In the genomic region with DNA sequence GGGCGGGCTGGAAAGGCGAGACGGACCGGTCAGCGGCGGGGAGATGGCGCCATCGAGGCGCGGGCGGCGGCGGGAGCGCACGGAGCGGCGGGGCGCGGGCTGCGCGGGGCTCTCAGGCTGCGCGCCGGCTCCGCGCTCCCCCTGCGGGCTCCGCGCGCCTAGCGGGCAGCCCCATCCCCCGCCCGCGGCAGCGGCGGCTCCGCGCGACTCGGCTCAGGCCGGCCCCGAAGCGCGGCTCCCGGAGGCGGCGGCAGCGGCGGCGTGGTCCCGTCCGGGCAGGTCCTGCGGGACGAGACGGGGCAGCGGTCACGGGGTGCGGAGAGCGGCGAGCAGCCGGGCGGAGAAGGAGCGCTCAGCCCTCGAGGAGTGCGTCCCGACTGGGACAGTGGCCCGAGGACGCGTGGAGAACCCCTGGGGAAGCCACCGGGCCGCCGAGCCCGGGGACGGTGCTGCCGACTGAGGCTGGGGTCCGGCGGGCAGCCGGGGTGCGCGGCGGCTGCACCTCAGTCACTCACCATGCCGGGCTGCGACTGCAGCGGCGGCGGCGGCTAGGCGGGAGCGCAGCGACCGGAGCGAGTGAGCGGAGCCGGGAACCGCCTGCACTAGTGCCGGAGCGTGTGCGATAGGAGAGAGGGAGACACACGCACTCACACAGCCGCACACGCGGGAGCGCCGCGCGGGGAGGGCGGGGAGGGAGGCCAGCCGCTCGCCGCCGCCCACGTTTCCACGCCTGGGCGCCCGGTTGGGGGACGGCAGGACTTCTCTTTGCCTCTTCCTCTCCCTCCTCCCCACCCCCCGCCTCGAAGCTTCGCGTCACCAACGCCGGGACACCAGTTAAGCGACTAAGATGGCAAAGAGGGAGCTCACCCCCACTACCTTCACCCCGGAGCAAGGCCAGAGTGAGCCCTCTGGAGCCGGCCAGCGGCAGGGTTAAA, we compare ENCODE assay signal across 9 mouse cellular contexts. TPM values are rescaled to one million over a fixed set of nuclear protein-coding genes. Genes with fewer than 3 reads are reported as not detected.
DNase-seq lines count a peak whose midpoint lies in the region; ATAC-seq and TF ChIP-seq lines count a peak whose summit lies in the region.
"Had no signal": no experiment of that assay in that cellular context is flagged by ENCODE, and none has a peak within 500 bp of the region (broad histone marks: within the 10 kb centered on the region; RNA-seq: fewer than 3 reads in every experiment).

No protein-coding gene starts in this region.

- WGBS in cerebellum, adult 2 months = 3% methylated on average over 107 of the region's 126 CpGs
- under 1% methylated on average over 79 of the region's 126 CpGs for WGBS in embryonic facial prominence, embryonic 12.5 days
- under 1% methylated on average over 53 of the region's 126 CpGs for WGBS in hindbrain, embryonic 12.5 days
- under 1% methylated on average over 67 of the region's 126 CpGs for WGBS in midbrain, postnatal 0 days

- no peaks in the 10 kb centered on the region for H3K4me1 ChIP-seq in cerebellum, adult 2 months (ENCODE audit: control insufficient read depth, insufficient read depth, low read length)
- peaks cover 9% of the 10 kb centered on the region; the same call in 1 of the 2 replicates for H3K4me1 ChIP-seq in embryonic facial prominence, embryonic 12.5 days
- H3K4me1 ChIP-seq in hindbrain, embryonic 12.5 days = peaks cover 19% of the 10 kb centered on the region
- peaks cover 10% of the 10 kb centered on the region; the same call in 1 of the 2 replicates for H3K4me1 ChIP-seq in midbrain, postnatal 0 days (ENCODE audit: insufficient read depth, low read length)

- peaks cover 7% of the 10 kb centered on the region; the same call in 1 of the 2 replicates for H3K27me3 ChIP-seq in cerebellum, adult 2 months (ENCODE audit: control insufficient read depth, insufficient read depth, low read length)
- peaks cover 83% of the 10 kb centered on the region for H3K27me3 ChIP-seq in embryonic facial prominence, embryonic 12.5 days
- peaks cover 64% of the 10 kb centered on the region for H3K27me3 ChIP-seq in hindbrain, embryonic 12.5 days
- peaks cover 18% of the 10 kb centered on the region for H3K27me3 ChIP-seq in midbrain, postnatal 0 days (ENCODE audit: insufficient read depth, low read length)

- no peaks in the 10 kb centered on the region for H3K36me3 ChIP-seq in embryonic facial prominence, embryonic 12.5 days
- no peaks in the 10 kb centered on the region for H3K36me3 ChIP-seq in hindbrain, embryonic 12.5 days
- H3K36me3 ChIP-seq in midbrain, postnatal 0 days (ENCODE audit: insufficient read depth, low read length) = no peaks in the 10 kb centered on the region

- H3K9ac ChIP-seq in embryonic facial prominence, embryonic 12.5 days = peak overlapping the region; percentile 28
- H3K9ac ChIP-seq in hindbrain, embryonic 12.5 days = peak overlapping the region; percentile 71
- H3K9ac ChIP-seq in midbrain, postnatal 0 days (replicated peaks; ENCODE audit: low read length, poor library complexity, severe bottlenecking) = peak overlapping the region; percentile 65

- peak overlapping the region; percentile 83 for H3K4me2 ChIP-seq in embryonic facial prominence, embryonic 12.5 days (replicated peaks)
- peak overlapping the region; percentile 91 for H3K4me2 ChIP-seq in hindbrain, embryonic 12.5 days (replicated peaks)
- peak overlapping the region; percentile 82 for H3K4me2 ChIP-seq in midbrain, postnatal 0 days (ENCODE audit: low read depth, low read length, poor library complexity, severe bottlenecking)

- no peaks in the 10 kb centered on the region for H3K9me3 ChIP-seq in embryonic facial prominence, embryonic 12.5 days
- H3K9me3 ChIP-seq in hindbrain, embryonic 12.5 days (replicated peaks) = no peaks in the 10 kb centered on the region
- H3K9me3 ChIP-seq in midbrain, postnatal 0 days (ENCODE audit: low read length) = no peaks in the 10 kb centered on the region

- TF ChIP-seq CTCF in cerebellum, adult 2 months (IDR thresholded peaks at IDR 0.05; ENCODE audit: borderline replicate concordance, insufficient read depth, low read depth, low read length) = no peak
- no peak; the same call in 1 of the 2 replicates for TF ChIP-seq CTCF in midbrain, postnatal 0 days (IDR thresholded peaks at IDR 0.05)

- no peak for TF ChIP-seq POLR2A in cerebellum, adult 2 months (IDR thresholded peaks at IDR 0.05; ENCODE audit: borderline replicate concordance, insufficient read depth, low read length)

- intact Hi-C loops in left cerebral cortex, postnatal 4 days (cut with DNase I) = loop anchor here (5.0 to 10.0 kb wide), 2 partner anchors 318 to 704 kb away; no protein-coding TSS in a partner anchor

- H3K4me3 ChIP-seq in cerebellum, adult 2 months (replicated peaks; ENCODE audit: insufficient read depth, low read depth, low read length) = peak overlapping the region; percentile 19
- H3K4me3 ChIP-seq in embryonic facial prominence, embryonic 12.5 days = peak overlapping the region; percentile 51
- peak overlapping the region; percentile 68 for H3K4me3 ChIP-seq in hindbrain, embryonic 12.5 days
- peak overlapping the region; percentile 67 for H3K4me3 ChIP-seq in midbrain, postnatal 0 days (ENCODE audit: low read depth, low read length)

- peak; percentile 53; the same call in 1 of the 2 replicates for ATAC-seq in embryonic facial prominence, embryonic 12.5 days (ENCODE audit: insufficient number of reproducible peaks, insufficient read depth, low FRiP score, low TSS enrichment)
- ATAC-seq in hindbrain, embryonic 12.5 days (ENCODE audit: low FRiP score) = peak; percentile 84
- peak; percentile 65 for ATAC-seq in midbrain, postnatal 0 days (ENCODE audit: low FRiP score)
- ATAC-seq in erythroblast, adult 5-6 weeks (replicated peaks; ENCODE audit: low FRiP score, poor library complexity, severe bottlenecking) = no peak

- H3K27ac ChIP-seq in cerebellum, adult 2 months (ENCODE audit: insufficient read depth, low read length) = no peak overlapping the region
- no peak overlapping the region for H3K27ac ChIP-seq in embryonic facial prominence, embryonic 12.5 days
- H3K27ac ChIP-seq in hindbrain, embryonic 12.5 days = peak overlapping the region; percentile 71
- H3K27ac ChIP-seq in midbrain, postnatal 0 days (ENCODE audit: low read depth, low read length) = 0 out of 2 replicates have a peak overlapping the region, but pooled peaks have one; percentile 26

- no peak for DNase-seq in cerebellum, adult 2 months
- DNase-seq in cerebellum, adult 8-10 months = no peak
- peak; percentile 5 for DNase-seq in 3134 (ENCODE audit: extremely low read depth, insufficient read length, low spot score)
- DNase-seq in left cerebral cortex, postnatal 4 days = peak; percentile 40
- peak; percentile 55 for DNase-seq in midbrain, postnatal 0 days (ENCODE audit: low spot score)

RNA-seq across cellular contexts. Expression of a gene that starts 0.5 kb away (rescaled TPM):
- polyA plus RNA-seq in cerebellum, adult 2 months (2012; rRNA removed) = 40.7 and 49.6 TPM in 2 replicates
- polyA plus RNA-seq in embryonic facial prominence, embryonic 12.5 days (2016; fragmentation: Nextera tagmentation; extraction: Ambion mirVana) = 0.12 and 0.36 TPM in 2 replicates
- 0.93 and 2.7 TPM in 2 replicates for polyA plus RNA-seq in hindbrain, embryonic 12.5 days (2016; fragmentation: Nextera tagmentation; extraction: Ambion mirVana)
- total RNA-seq in left cerebral cortex, postnatal 4 days (2021) = 10 to 100 TPM; 53.7 to 74.9 TPM
- total RNA-seq in midbrain, postnatal 0 days (2014; rRNA removed) = 8.0 and 8.6 TPM in 2 replicates
- 2.1 and 2.5 TPM in 2 replicates for polyA plus RNA-seq in midbrain, postnatal 0 days (2015; fragmentation: Nextera tagmentation; extraction: Ambion mirVana)
- not detected in 2 replicates for total RNA-seq in erythroblast, adult 5-6 weeks (2015; ENCODE audit: low replicate concordance)
- total RNA-seq in erythroblast, adult 5-6 weeks (2017; ENCODE audit: low replicate concordance) = not detected in 2 replicates
- polyA plus RNA-seq: C2C12 had no signal

Comparison
In these comparisons a context has a peak if more than half of its experiments do, and no peak if none do; other contexts are left out.
1. DNase-seq: peak in 3134 (single experiment), left cerebral cortex, postnatal 4 days (single experiment) and midbrain, postnatal 0 days (single experiment); none in cerebellum, adult 2 months (0 of 2) and cerebellum, adult 8-10 months (single experiment).
2. H3K27ac ChIP-seq: peak in hindbrain, embryonic 12.5 days (single experiment) and midbrain, postnatal 0 days (single experiment); none in cerebellum, adult 2 months (single experiment) and embryonic facial prominence, embryonic 12.5 days (single experiment).
3. RNA of a gene that starts 0.5 kb away (polyA plus RNA-seq): 40.7 to 49.6 TPM in cerebellum, adult 2 months; 0.93 to 2.7 TPM in hindbrain, embryonic 12.5 days, 2.1 to 2.5 TPM in midbrain, postnatal 0 days and 0.12 to 0.36 TPM in embryonic facial prominence, embryonic 12.5 days; every median in the first group is over 10 times any median in the second.
4. Peak in every context shown above with its lines, with median percentiles within 50 percentile points of each other: H3K4me3 ChIP-seq, H3K4me2 ChIP-seq and H3K9ac ChIP-seq.